Mouse (Mus musculus) gastrocnemius, adult 18-20 months (tissue): ENCODE measurements around the gene Dhx9. TPM values are rescaled to one million over a fixed set of nuclear protein-coding genes. Genes with fewer than 3 reads are reported as not detected.
"Not testable (repeated sequence)": the region's sequence is repeated elsewhere in the genome, so short reads cannot be mapped to it uniquely, and the experiment has no call there.

Source experiments
- DNase-seq: peaks from one replicate; pipeline ENCODE4 v3.0.0; 2021; ENCODE audit warnings: low spot score
- long read RNA-seq, 2 experiments: library from polyadenylated mRNA; stranded (forward); transcript quantifications; one replicate each; pipeline ENCODE4 v2.0.0; 2021
- total RNA-seq, 2 experiments: library from RNA; stranded (reverse); gene quantifications; 2 replicates each; pipeline ENCODE4 v1.2.3; 2021

Dhx9 gene
- 10 to 100 TPM; 21.4 to 24.4 TPM for total RNA-seq
- long read RNA-seq, experiment 1, partial matches to known transcripts, result 1 of 1 reads
- long read RNA-seq, experiment 1, other reads (novel, unspliced or antisense), result 0 of 1 reads
- long read RNA-seq, experiment 2, partial matches to known transcripts, result 0 of 6 reads
- long read RNA-seq, experiment 2, other reads (novel, unspliced or antisense), result 6 of 6 reads

DNA sequence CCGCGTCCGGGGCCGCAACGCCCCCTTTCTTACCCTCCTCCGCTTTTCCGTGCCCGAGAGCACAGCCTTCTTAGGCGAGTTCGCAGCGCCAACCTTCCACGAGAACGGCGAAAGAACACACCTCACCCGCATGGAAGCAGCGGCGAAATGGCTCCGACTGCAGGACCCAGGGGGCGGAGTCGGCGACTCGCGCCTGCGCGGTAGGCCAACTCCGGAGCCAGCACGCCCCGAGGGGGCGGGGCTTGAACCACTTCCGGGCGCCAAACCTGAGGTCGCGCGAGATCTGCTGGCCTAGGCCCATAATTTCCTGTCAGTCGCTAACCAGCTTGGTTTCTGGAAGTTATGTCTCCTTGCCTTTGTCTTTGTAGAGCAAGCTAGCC lies at the start of gene Dhx9:
TSS of gene Dhx9 (minus strand) at position 161 of the 380 bp plus-strand sequence.
- DNase-seq, result peak; percentile 98

DNA sequence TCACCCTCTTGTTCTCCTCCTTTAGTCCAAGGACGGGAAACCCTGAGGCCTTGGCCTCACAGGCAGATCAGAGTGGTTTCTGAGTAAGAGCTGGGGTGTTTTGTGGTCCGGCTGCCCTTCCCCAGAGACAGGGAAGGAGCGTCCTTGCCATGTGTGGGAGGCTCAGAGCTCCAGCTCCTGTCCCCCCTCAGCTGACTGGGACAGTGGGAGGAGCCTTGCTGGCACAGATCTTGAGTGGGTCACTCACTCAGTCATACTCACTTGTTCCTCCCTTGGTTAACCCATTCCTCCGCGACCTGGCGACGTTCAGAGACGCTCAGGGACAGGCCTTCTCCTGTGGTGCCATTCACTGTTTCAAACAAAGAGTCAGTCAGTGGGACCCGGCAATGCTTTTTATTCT lies 48.2 kb upstream of the Dhx9 start:
- no peak for DNase-seq

DNA sequence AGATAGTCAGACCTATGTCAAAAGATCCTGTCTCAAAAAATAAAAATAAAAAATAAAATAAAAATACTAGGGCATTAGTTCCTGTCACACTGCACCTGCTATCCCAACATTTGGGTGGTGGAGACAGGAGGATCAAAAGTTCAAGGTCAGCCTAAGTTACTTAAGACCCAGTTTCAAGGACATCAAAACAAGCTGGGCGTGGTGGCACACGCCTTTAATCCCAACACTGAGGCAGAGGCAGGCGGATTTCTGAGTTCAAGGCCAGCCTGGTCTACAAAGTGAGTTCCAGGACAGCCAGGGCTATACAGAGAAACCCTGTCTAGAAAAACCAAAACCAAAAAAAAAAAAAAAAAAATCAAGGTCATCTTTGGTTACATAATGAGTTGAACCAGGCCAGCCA lies 45.4 kb upstream of the Dhx9 start:
- not testable (repeated sequence) for DNase-seq

DNA sequence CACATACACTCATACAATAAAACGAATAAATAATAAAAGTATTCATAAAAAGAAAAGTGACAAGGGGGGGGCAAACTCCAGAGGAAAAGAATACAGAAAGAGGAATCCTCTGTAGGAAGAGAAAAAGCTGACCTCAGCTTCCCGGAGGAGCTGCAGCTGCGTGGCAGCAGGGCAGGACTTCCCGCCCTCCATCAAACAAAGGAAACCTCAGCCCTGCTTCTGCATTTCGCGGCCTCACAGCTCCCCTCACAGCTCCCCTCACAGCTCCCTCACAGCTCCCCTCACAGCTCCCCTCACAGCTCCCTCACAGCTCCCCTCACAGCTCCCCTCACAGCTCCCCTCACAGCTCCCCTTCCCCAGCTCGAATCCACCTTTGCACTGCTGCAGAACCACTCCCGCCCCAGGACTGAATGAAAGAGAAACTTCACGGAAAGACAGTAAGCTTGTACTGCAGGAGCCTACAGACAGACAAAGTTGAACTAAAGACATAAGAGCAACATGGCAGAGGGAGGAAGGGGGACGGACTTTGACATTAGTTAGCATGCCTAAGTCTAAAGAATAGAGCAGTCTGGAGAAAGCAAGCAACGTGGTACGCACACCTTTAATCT lies 44.9 kb upstream of the Dhx9 start:
- no peak for DNase-seq

DNA sequence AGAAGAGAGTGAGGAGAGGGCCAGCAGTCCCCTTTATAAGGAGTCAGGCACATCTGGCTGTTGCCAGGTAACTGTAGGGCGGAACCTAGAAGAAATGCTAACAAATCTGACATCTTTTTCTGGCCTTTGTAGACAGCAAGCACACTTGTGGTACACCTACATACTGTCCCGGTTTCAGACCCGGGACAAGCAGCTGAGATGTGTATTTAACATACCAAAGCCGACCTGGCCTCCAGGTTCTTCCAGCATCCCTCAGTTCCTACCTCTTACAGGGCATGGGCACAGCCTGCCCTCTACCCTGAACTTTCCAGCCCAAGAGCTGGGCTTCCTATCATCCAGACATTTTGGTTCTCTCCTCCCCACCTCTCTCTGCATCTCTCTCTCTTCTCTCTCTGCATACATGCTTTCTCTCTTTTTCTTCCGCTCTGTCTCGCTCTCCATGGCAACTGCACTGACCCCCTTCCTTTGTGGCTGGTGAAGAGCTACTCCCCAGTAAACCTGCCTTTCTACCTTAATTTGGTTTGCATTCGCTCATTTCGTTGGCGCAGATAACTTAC lies 44.3 kb upstream of the Dhx9 start:
- no peak for DNase-seq

DNA sequence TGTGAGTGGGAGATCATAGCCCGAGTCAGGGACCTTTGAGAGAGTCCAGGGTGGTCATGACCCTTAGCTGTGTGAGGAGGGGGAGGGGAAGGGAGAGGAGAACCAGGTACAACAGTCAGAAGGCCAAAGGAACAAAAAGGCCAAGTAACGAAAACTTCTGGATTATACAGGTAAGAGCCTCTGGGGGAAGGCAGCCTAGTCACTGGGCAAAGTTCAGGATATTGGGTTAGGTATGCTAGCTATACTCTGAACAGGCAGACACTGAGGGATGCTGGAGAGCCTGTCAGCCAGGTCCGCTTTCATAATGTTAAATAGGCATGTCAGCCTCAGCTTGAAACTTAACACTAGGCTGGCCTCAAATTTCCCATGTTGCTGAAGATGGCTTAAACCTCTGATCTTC lies 34.7 kb upstream of the Dhx9 start:
- DNase-seq, result no peak

DNA sequence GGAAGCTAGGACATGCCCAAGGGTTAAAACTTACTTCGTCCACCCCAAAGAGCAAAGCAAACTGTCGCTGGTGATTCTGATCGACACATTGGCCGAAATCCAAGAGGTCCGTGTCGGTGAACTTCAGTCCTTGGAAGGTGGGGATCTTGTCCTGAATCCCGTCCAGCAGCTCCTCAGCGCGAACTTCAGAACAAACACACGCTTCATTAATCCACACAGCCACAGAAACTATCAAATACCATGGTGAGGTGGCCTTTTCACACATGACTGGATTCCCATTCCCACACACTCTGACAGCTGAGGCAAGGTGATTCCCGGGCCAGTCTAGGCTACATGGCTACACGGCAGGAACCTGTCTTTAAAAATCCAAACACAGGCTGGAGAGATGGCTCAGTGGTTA lies 27.9 kb upstream of the Dhx9 start:
- no peak for DNase-seq

DNA sequence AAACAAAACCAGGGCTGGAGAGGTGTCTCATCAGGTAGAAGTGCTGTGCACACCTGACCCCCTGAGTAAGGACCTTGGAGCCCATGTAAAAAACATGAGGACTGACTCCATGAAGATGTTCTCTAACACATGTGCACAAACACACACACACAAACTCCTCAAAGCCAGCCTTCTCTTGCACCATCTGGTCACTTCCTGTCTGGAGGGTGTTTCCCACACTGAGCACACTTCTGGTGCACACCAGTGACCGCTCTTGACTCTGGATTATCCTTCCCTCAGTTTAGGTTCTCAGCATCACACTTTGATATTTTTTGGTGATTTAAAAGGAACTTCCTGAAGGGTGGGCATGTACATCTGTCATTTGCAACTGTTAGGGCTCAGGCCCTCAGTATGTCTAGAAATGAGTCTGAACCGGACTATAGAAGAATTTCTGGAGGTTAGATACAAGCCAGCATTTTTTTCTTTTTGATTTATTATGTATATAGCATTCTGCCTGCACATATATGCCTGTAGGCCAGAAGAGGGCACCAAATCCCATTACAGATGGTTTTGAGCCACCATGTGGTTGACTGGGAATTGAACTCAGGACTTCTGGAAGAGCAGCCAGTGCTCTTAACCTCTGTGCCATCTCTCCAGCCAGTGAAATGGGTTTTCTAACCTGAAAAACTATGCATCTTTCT lies 23.0 kb upstream of the Dhx9 start:
- no peak for DNase-seq

DNA sequence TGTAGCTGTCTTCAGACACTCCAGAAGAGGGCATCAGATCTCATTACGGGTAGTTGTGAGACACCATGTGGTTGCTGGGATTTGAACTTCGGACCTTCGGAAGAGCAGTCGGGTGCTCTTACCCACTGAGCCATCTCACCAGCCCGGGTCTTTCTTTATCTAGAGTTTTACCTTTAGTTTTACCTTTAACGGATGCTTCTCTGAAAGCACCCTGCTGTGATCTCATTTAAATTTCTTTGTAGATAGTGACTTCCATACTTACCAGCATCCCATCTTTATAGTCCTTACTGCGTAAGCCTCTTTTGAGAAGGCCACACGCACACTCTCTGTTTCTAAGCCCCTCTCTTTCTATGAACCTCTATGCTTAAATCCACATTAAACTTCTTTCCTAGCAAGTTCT lies 22.1 kb upstream of the Dhx9 start:
- DNase-seq, result not testable (repeated sequence)

DNA sequence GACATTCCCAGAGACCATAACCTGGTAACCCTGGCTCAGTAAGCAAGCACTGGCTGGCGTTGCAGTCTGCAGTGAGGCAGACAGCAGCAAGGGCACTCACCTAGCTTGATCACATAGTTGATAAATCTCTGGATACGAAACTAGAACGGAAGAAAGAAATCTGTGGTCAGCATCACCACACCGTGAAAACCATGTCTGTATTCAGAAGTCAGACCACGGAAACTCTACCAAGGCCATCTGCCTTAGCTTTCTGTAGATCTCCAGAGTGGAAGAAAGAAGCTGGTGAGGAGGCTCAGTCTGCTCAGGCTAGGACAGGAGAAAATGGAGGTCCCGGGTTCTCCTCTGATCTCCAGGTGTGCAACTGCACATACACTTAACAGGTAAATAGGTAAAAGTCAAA lies 21.6 kb upstream of the Dhx9 start:
- no peak for DNase-seq

DNA sequence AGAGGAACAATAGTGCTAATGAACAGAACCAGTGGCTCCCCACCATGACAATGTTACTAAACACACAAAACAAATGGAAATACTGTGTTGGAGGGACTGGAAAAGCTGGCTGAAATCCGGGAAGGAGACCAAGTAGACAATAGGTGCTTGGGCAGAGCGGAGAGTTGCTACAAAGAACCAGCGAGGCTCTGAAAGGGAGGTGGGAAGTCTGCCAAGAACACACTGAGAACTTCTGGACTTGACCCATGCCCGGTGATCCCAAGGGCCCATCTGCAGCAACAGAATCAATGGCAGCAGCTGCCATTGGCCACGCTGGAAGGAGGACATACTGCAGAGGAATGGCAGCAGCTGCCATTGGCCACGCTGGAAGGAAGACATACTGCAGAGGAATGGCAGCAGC lies 18.8 kb upstream of the Dhx9 start:
- DNase-seq, result no peak

DNA sequence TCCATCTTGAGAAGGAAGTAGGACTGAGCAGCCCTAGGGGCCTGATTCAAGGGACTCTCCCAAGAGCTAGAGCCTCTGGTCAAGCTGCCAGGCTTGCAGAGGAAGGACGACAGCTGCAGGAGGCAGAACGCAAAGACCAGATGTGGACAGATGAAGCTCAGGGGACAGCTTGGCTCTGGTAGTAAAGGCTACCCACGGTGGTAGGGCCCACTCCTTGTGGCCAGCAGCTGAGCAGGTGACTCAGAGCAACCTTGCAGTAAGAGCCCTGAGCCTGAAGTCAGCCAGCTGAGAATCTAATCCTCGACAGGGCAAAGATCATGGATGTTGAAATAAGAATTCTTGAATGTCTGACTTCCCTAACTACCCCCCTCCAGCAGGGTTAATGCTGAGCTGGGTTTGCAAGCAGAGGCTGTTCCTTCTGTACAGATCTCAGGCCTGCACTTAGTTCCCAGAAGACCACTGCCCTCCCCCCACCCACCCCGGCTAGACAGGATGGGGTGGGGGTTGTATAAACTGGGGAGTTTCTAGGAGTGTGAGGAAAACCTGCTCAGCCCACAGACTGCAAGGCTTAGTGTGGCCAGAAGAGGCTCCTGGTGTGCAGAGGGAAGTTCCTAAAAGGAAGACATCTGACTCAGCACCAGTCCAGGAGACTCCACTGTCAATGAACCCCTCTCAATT lies 14.3 kb upstream of the Dhx9 start:
- DNase-seq, result no peak

DNA sequence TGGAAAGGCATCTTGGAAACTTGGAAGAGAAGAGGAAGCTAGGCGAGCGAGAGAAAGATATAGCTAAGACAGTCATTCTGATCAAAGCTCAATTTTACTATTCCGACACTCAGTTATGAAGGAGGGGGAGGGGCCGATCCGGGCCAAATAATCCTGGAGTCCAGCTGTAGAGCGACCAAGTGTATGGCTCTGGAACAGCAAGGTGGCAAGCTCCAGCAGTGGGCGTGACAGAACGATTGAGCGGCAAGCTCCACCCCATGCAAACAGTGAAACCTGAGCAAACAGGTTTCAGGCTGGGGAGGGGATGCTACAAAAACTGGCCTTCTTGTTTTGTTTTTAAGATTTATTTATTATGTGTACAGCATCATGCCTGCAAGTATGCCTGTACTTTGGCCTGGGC lies 12.6 kb upstream of the Dhx9 start:
- DNase-seq, result no peak

DNA sequence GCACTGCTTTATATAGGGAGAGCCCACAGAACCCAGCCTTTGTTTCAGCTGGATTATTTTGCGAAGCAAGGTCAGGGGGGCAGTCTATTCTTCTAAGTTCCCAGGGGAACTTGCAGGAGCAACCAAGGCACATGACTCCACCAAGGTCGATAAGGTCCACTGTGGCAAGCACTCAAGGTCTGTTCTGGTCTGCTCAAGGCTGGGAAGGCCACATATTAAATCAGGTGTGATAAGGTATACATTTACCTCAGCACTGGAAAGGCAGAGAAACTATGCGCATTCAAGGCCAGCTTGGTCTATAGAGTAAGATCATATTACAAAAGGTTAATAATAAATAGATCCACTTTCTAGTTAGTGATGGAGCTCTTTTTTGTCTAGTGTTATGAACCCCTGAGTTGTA lies 8.6 kb upstream of the Dhx9 start:
- no peak for DNase-seq

DNA sequence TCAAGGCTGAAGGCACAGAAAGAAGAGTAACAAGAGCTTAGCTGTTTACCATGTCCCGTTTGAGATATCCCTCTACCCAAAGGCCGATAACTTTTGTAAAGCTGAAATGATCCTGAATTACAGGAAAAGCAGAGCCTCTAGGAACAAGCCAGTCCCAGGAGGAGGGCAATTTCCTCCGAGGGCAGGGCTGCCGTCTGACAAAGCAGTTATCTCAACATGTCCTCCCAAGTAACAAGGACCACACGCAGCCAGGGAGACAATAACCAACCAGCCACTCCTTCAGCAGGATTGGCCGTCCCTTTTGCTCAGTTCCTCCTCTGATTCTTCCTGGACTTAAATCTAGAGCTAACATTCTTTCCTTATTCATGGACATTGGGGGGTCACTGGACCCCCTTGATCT lies 6.5 kb upstream of the Dhx9 start:
- no peak for DNase-seq

DNA sequence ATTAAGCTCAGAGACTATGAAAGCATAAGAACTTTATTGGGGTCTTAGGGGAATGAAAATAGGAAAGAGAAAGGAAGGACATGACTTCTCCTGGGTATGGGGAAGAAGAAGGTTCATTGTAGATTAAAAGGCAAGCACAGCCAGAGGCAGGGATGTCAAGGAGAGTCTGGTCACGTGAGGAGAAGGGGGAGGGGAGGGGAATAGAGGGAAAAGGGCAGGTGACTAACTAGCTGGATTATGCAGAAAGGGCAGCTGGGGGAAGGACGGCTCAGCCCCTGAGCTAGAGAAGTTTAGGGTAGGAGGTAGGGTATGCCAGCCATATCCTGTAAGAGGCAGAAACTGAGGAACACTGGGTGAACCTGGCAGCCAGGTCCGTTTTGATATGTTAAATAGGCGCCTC lies 5.9 kb upstream of the Dhx9 start:
- no peak for DNase-seq

DNA sequence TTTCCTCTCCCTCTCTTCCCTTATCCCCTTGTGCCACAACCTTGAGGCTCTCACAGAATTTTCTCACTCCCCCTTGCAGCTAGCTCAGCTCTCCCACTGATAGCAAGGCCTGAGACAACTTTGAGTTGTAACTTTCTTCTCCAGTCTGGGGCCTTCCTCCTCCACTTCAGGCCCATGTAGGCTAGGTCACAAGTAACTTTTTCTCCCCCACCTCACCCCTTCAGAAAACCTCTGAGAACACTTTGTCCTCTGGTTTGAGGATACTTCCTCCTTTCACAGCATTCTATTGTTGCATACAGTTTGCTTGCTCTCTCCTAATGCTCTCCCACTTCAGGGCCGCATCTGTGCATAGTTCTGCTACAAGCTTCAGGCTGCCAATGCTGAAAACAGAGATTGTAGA lies 4.4 kb upstream of the Dhx9 start:
- no peak for DNase-seq

DNA sequence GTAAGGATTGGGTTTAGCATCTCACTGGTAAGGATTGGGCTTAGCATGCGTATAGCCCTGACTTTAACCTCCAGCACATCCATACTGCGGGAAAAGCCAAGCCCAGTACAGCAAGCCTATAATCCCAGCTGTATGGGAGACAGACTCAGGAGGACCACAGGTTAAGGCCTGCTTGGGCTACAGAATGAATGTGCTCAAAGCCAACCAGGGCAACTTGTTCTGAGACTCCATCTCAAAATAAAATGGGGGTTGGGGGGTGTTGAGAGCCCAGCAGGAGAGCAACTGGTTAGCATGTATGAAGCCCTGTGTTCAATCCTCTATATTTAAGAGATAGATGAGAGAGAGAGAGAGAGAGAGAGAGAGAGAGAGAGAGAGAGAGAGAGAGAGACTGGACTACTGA lies 3.9 kb upstream of the Dhx9 start:
- DNase-seq, result no peak

DNA sequence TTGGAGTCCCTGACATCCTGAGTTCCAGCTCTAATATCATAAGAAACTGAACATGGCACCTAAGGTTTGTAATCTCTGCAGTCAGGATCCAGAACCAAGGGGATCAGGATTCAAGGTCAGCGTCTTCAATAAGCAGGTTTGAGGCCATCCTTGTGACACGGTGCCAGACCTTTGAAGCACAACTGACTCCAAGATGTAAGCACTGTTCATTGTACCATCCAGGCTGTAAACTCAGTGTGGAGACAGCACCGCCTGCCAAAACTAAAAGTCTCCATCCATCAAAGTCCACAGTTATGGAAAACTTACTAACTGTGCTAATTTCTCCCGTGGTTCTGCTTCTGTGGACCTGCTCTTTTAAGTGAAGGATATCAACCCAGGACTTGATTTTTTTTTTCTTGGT lies 2.5 kb upstream of the Dhx9 start:
- no peak for DNase-seq

DNA sequence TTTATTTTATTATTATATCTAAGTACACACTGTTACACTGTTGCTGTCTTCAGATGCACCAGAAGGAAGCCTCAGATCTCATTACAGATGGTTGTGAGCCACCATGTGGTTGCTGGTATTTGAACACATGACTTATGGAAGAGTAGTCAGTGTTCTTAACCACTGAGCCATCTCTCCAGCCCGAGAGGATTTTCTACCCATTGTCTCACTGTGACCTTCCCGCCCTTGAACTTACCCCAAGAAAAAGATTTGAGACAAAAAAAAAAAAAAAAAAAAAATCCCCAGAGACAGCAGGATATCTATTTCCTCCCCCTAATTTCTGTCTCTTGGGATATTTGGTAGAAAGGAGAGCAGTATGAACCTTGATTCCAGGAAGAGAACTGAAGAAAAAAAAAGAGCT lies 2.1 kb upstream of the Dhx9 start:
- no peak for DNase-seq

DNA sequence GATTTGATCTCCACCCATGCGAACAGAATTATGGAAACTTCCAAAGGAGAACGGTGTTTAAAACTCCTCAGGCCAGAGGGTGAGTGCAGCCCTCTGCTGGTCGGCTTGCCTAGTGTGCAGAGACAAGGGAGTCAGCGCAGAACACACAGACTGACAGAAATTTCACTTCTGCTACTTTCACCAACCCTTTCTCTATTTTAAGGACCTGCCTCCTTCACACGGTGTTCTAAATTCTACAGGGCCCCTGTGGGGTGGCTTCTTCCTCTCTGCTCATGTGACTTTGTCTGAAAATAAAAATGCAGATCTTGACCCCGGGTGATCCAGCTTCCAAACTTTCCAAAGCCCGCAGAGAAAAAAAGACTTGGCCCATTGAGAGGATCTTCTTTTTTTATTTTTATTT lies 1.7 kb upstream of the Dhx9 start:
- DNase-seq, result peak; percentile 27

DNA sequence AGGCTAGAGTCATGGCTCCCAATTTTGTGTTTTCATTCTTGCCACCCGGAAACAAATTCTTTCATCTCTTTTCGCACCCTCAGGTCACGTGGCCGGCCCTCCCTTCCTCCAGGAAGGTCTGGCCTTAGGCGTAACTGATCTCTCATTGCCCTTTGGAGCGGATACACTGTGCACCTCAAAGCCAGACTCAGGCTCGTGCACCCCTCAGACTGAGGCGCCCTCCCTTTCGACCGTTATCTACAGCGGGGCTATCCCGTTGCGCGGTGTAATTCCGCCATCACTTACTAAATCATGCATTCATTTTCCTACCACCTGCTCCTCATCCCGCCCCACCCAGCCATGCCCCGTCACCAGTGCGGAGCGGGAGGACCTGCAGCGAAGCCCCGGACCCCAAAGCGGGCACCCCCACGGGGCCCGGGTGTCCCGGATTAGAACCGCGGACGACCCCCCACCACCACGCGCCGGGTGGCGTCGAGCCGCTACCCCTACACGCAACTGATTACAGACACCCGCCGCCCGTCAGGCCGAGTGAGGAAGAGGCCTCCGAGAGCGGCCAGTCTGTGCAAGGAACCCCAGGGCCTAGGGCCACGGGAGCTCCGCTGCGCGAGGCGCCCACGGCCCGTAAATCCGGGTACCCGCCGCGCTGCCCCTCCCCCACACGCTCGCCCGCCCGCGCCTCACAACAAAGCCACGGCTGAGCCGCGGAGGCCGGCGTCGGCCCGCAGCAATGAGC lies 527 bp downstream of the Dhx9 start:
- DNase-seq, result peak; percentile 33
